Mouse (Mus musculus): Measurements from ENCODE around the gene Rhbdf2. TPM values are rescaled to one million over a fixed set of nuclear protein-coding genes. Genes with fewer than 3 reads are reported as not detected.
"Not testable (repeated sequence)": the region's sequence is repeated elsewhere in the genome, so short reads cannot be mapped to it uniquely, and the experiment has no call there.

Gene Rhbdf2
- 10.8 and 11.9 TPM in 2 replicates for polyA plus RNA-seq (2015; fragmentation: Nextera tagmentation; extraction: Ambion mirVana)

GRCm38 (mm10) chr11:116626299-116627071 lies at the start of gene Rhbdf2:
Rhbdf2 (minus strand) TSS chr11:116627019.
- H3K36me3 ChIP-seq (ENCODE audit: control insufficient read depth, insufficient read depth, low read length) = no peaks in the 10 kb centered on the region
- no peaks in the 10 kb centered on the region for H3K9me3 ChIP-seq (ENCODE audit: control insufficient read depth, low read length)
- H3K4me3 ChIP-seq (ENCODE audit: low read length) = no peak within 1 kb of the TSS
- no peaks in the 10 kb centered on the region for H3K27me3 ChIP-seq (replicated peaks; ENCODE audit: control insufficient read depth, insufficient read depth, low read length)
- WGBS = 74% methylated on average over 10 of the region's 10 CpGs
- no peak within 1 kb of the TSS for H3K4me2 ChIP-seq (ENCODE audit: low read depth, low read length)
- peaks cover 27% of the 10 kb centered on the region for H3K4me1 ChIP-seq (ENCODE audit: control insufficient read depth, insufficient read depth, low read length)
- no peak for ATAC-seq
- no peak within 1 kb of the TSS for H3K27ac ChIP-seq (ENCODE audit: low read length)
- H3K9ac ChIP-seq (ENCODE audit: low read depth, low read length) = no peak within 1 kb of the TSS

DNA sequence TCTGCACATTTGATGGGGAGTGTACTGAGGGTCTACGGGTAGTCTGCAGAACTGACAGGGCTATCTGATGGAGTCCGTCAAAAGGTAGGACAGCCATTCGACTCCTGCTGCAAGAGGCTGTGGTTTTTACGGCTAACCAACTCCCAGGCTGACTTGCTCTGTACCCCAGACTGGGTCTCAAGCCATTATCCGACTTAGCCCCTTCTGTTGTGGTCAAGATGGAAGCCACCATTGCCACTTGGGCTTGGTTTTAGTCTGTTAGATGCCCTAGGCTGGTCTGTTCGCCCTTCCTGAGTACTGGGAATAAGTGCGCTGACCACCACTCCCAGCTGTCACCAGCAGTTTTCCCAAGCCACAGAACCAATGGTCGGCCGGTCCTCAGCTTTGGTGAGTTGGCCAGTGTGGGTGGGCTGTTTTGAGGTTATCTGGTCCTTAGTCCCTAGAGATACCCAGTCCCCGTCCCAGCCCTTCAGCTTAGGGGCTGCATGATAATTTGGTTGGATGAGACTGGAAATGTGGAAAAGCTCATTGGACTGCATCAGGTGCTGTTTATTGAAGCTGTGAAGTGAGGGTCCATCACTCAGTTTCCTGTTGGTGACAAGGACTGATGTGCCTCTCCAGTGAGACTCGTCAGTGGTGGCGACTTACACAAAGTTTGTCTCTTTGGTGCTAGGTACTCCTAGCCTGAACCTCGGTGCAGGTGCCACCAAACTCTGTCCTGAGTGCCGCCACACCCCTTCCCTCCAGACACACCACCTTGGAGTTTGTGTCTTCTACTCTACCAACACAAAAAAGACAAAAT lies 49.6 kb upstream of the Rhbdf2 start:
- Histone ChIP-seq H3K9me3 (ENCODE audit: control insufficient read depth, low read length) (no peaks in the 10 kb centered on the region), H3K4me2 (ENCODE audit: low read depth, low read length) (no peak overlapping the region), H3K4me1 (ENCODE audit: control insufficient read depth, insufficient read depth, low read length) (peaks cover 29% of the 10 kb centered on the region), H3K9ac (ENCODE audit: low read depth, low read length) (no peak overlapping the region), H3K27ac (ENCODE audit: low read length) (peak overlapping the region; percentile 72), H3K4me3 (ENCODE audit: low read length) (no peak overlapping the region), H3K27me3 (replicated peaks; ENCODE audit: control insufficient read depth, insufficient read depth, low read length) (no peaks in the 10 kb centered on the region), H3K36me3 (ENCODE audit: control insufficient read depth, insufficient read depth, low read length) (peaks cover 26% of the 10 kb centered on the region)
- WGBS = 86% methylated on average over 14 of the region's 14 CpGs
- ATAC-seq = no peak

- peaks cover 35% of the 10 kb centered on the region for H3K4me1 ChIP-seq (ENCODE audit: control insufficient read depth, insufficient read depth, low read length)
- H3K9ac ChIP-seq (ENCODE audit: low read depth, low read length); H3K27me3 ChIP-seq (replicated peaks; ENCODE audit: control insufficient read depth, insufficient read depth, low read length); H3K9me3 ChIP-seq (ENCODE audit: control insufficient read depth, low read length); H3K4me3 ChIP-seq (ENCODE audit: low read length): not testable (repeated sequence)
- ATAC-seq = peak; percentile 34
- 60% methylated on average over 6 of the region's 6 CpGs for WGBS
- H3K27ac ChIP-seq (ENCODE audit: low read length) = peak overlapping the region; percentile 88
- H3K36me3 ChIP-seq (ENCODE audit: control insufficient read depth, insufficient read depth, low read length) = peaks cover 26% of the 10 kb centered on the region
- H3K4me2 ChIP-seq (ENCODE audit: low read depth, low read length) = 0 out of 2 replicates have a peak overlapping the region, but pooled peaks have one; percentile 67
Measured at GRCm38 (mm10) chr11:116675429-116675828, 48.6 kb upstream of the Rhbdf2 start.

GRCm38 (mm10) chr11:116674616-116675379 lies 48.0 kb upstream of the Rhbdf2 start:
- 72% methylated on average over 7 of the region's 7 CpGs for WGBS
- ATAC-seq = peak; percentile 21; the same call in 1 of the 2 replicates
- Histone ChIP-seq H3K4me2 (ENCODE audit: low read depth, low read length) (peak overlapping the region; percentile 67), H3K27ac (ENCODE audit: low read length) (peak overlapping the region; percentile 88), H3K4me3 (ENCODE audit: low read length) (0 out of 2 replicates have a peak overlapping the region, but pooled peaks have one; percentile 4), H3K9me3 (ENCODE audit: control insufficient read depth, low read length) (no peaks in the 10 kb centered on the region), H3K9ac (ENCODE audit: low read depth, low read length) (peak overlapping the region; percentile 25; the same call in 1 of the 2 replicates), H3K4me1 (ENCODE audit: control insufficient read depth, insufficient read depth, low read length) (peaks cover 35% of the 10 kb centered on the region), H3K27me3 (replicated peaks; ENCODE audit: control insufficient read depth, insufficient read depth, low read length) (no peaks in the 10 kb centered on the region), H3K36me3 (ENCODE audit: control insufficient read depth, insufficient read depth, low read length) (peaks cover 24% of the 10 kb centered on the region)

DNA sequence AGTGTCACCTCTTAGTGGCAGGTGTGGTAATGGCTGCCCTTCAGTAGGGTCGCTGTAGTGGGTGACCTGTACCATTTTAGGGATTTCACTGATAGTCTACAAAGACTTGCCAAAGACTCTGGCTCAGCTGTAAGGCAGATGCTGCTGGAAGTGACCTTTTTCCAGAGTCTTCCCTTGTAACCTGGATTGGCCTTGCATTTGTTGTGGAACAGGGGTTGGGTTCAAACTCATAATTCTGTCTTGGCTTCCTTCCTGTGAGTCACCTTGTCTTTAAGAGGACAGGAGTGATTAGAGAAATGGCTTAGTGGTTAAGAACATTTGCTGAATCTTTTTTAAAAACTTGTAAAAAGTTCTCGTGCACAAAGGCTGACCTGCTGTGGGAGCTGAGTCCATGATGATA lies 46.6 kb upstream of the Rhbdf2 start:
- H3K36me3 ChIP-seq (ENCODE audit: control insufficient read depth, insufficient read depth, low read length) = peaks cover 23% of the 10 kb centered on the region
- peaks cover 35% of the 10 kb centered on the region for H3K4me1 ChIP-seq (ENCODE audit: control insufficient read depth, insufficient read depth, low read length)
- H3K27ac ChIP-seq (ENCODE audit: low read length) = peak overlapping the region; percentile 53
- H3K27me3 ChIP-seq (replicated peaks; ENCODE audit: control insufficient read depth, insufficient read depth, low read length) = no peaks in the 10 kb centered on the region
- H3K4me3 ChIP-seq (ENCODE audit: low read length) = peak overlapping the region; percentile 80
- H3K9ac ChIP-seq (ENCODE audit: low read depth, low read length) = peak overlapping the region; percentile 94
- H3K4me2 ChIP-seq (ENCODE audit: low read depth, low read length) = peak overlapping the region; percentile 67
- WGBS = 80% methylated on average over 2 of the region's 2 CpGs
- ATAC-seq = no peak
- H3K9me3 ChIP-seq (ENCODE audit: control insufficient read depth, low read length) = no peaks in the 10 kb centered on the region

DNA sequence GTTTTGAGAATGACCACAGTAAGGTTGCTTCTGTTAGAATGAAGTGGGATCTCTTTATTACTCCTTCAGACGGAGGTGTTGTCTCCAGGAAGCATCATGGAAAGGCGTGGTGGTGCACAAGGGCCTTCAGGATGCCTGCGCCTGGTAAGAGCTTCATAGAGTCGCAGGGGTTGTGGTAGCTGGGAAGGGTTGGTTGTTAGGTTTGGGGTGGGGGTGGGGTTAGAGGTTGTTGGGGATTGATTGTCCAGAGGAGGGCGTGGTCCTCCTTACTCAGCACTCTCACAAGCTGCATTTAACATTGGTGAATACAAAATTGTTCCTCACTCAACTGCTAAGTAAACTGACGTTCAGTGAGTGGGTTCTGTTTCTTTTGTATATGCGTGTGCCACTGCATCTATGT lies 45.8 kb upstream of the Rhbdf2 start:
- Histone ChIP-seq H3K9ac (ENCODE audit: low read depth, low read length) (peak overlapping the region; percentile 94), H3K9me3 (ENCODE audit: control insufficient read depth, low read length) (no peaks in the 10 kb centered on the region), H3K36me3 (ENCODE audit: control insufficient read depth, insufficient read depth, low read length) (peaks cover 19% of the 10 kb centered on the region), H3K4me1 (ENCODE audit: control insufficient read depth, insufficient read depth, low read length) (peaks cover 35% of the 10 kb centered on the region), H3K27ac (ENCODE audit: low read length) (peak overlapping the region; percentile 27), H3K27me3 (replicated peaks; ENCODE audit: control insufficient read depth, insufficient read depth, low read length) (no peaks in the 10 kb centered on the region), H3K4me3 (ENCODE audit: low read length) (peak overlapping the region; percentile 80), H3K4me2 (ENCODE audit: low read depth, low read length) (peak overlapping the region; percentile 67)
- no peak for ATAC-seq
- WGBS = 9% methylated on average over 7 of the region's 7 CpGs

GRCm38 (mm10) chr11:116671845-116672434 lies 45.1 kb upstream of the Rhbdf2 start:
- Histone ChIP-seq H3K4me2 (ENCODE audit: low read depth, low read length) (peak overlapping the region; percentile 67), H3K4me3 (ENCODE audit: low read length) (peak overlapping the region; percentile 80), H3K4me1 (ENCODE audit: control insufficient read depth, insufficient read depth, low read length) (peaks cover 35% of the 10 kb centered on the region), H3K9ac (ENCODE audit: low read depth, low read length) (peak overlapping the region; percentile 94), H3K36me3 (ENCODE audit: control insufficient read depth, insufficient read depth, low read length) (peaks cover 19% of the 10 kb centered on the region), H3K9me3 (ENCODE audit: control insufficient read depth, low read length) (no peaks in the 10 kb centered on the region), H3K27ac (ENCODE audit: low read length) (peak overlapping the region; percentile 82), H3K27me3 (replicated peaks; ENCODE audit: control insufficient read depth, insufficient read depth, low read length) (no peaks in the 10 kb centered on the region)
- no peak for ATAC-seq
- WGBS = 1% methylated on average over 24 of the region's 24 CpGs

DNA sequence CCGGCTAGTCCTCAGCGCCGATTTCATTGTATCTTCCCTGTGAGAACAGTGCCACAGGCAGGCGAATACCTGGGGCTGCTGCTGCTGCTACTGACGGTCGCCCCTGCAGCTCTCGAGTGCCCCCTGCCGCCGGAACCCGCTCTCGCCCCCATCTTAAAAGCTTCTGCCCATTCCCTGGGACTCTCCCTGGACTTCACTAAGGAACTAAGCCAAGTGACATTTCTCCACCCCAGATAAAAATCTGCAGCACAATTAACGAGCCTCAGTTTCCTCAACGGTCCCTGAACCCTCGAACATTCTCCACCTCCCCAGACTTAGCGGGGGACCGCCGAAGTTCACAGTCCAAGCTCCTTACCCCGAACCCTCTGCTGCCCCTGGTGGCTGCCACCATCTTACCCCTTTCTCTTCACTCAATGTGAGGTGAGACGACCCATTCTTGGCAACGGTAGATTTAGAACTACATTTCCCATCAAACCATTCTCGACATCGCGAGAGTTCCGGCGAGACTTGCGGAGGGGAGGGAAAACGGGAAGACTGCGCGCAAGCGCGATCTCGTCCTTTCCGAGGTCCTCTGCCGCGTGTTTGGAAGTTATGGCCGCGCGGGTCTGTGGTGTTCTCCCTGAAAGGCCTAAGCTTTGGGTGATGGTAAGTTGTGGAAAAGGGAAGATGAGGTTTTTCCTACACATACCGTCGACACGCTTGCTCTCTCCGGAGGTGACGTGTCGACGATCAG lies 44.5 kb upstream of the Rhbdf2 start:
- Histone ChIP-seq H3K9ac (ENCODE audit: low read depth, low read length) (peak overlapping the region; percentile 94), H3K27ac (ENCODE audit: low read length) (peak overlapping the region; percentile 82), H3K4me1 (ENCODE audit: control insufficient read depth, insufficient read depth, low read length) (peaks cover 35% of the 10 kb centered on the region), H3K36me3 (ENCODE audit: control insufficient read depth, insufficient read depth, low read length) (peaks cover 16% of the 10 kb centered on the region), H3K9me3 (ENCODE audit: control insufficient read depth, low read length) (no peaks in the 10 kb centered on the region), H3K4me2 (ENCODE audit: low read depth, low read length) (peak overlapping the region; percentile 67), H3K27me3 (replicated peaks; ENCODE audit: control insufficient read depth, insufficient read depth, low read length) (no peaks in the 10 kb centered on the region), H3K4me3 (ENCODE audit: low read length) (peak overlapping the region; percentile 80)
- WGBS = under 1% methylated on average over 45 of the region's 45 CpGs
- peak; percentile 82 for ATAC-seq

All from intestine, embryonic 16.5 days (tissue).